Mouse (Mus musculus) midbrain, embryonic 16.5 days (tissue): ENCODE results near the gene Hnrnpll. TPM values are rescaled to one million over a fixed set of nuclear protein-coding genes. Genes with fewer than 3 reads are reported as not detected.
"Not testable (repeated sequence)": the region's sequence is repeated elsewhere in the genome, so short reads cannot be mapped to it uniquely, and the experiment has no call there.

Experiments used
- ATAC-seq: fragments of 200-750 bp; cut with Nextera tagmentation; 2 replicates; pipeline ENCODE4 v1.8.0; 2017; ENCODE audit warnings: moderate TSS enrichment
- H3K27ac ChIP-seq: fragments of 300-500 bp; sonication (generic); 2 replicates; pipeline ENCODE4 v1.5.1; 2014; ENCODE audit warnings: mild to moderate bottlenecking, low read length, mixed read lengths
- H3K27me3 ChIP-seq: fragments of 300-500 bp; sonication (generic); 2 replicates; pipeline ENCODE4 v1.6.1; 2014; ENCODE audit warnings: low read depth, low read length, mixed read lengths; ENCODE audit not compliant: control insufficient read depth, insufficient read depth
- H3K36me3 ChIP-seq: fragments of 300-500 bp; sonication (generic); 2 replicates; pipeline ENCODE4 v1.6.1; 2014; ENCODE audit warnings: mild to moderate bottlenecking, low read length, moderate library complexity, mixed read lengths; ENCODE audit not compliant: control insufficient read depth, insufficient read depth
- H3K4me1 ChIP-seq: fragments of 300-500 bp; sonication (generic); 2 replicates; pipeline ENCODE4 v1.6.1; 2014; ENCODE audit warnings: mild to moderate bottlenecking, low read length, mixed read lengths; ENCODE audit not compliant: control insufficient read depth, insufficient read depth
- H3K4me2 ChIP-seq: fragments of 300-500 bp; sonication (generic); 2 replicates; pipeline ENCODE4 v1.6.1; 2014; ENCODE audit warnings: mild to moderate bottlenecking, low read length, mixed read lengths
- H3K4me3 ChIP-seq: fragments of 300-500 bp; sonication (generic); 2 replicates; pipeline ENCODE4 v1.5.1; 2014; ENCODE audit warnings: low read depth, mild to moderate bottlenecking, low read length, moderate library complexity, mixed read lengths
- H3K9ac ChIP-seq: fragments of 300-500 bp; sonication (generic); 2 replicates; pipeline ENCODE4 v1.6.1; 2014; ENCODE audit warnings: low read depth, low read length, mixed read lengths
- H3K9me3 ChIP-seq: fragments of 300-500 bp; sonication (generic); replicated peaks from 2 replicates; pipeline ENCODE4 v1.6.1; 2014; ENCODE audit warnings: mild to moderate bottlenecking, low read length, mixed read lengths; ENCODE audit not compliant: control insufficient read depth, poor library complexity, severe bottlenecking
- WGBS: fragments of 180-500 bp; shearing (Covaris S2); extraction: QIAGEN DNeasy Blood & Tissue Kit; methylation state at CpG from one replicate; pipeline ENCODE4 v1.1.7; 2014; 5-methylcytosine and 5-hydroxymethylcytosine counted together
- polyA plus RNA-seq: library from polyadenylated mRNA; unstranded; fragments of >200 nt; fragmentation: Nextera tagmentation; extraction: Ambion mirVana; gene quantifications from 2 replicates; pipeline ENCODE4 v1.2.1, GENCODE M21; 2015

Hnrnpll gene
- polyA plus RNA-seq, 1 experiment from 2014 or later = 53.9 TPM

- Histone ChIP-seq H3K36me3 (no peaks in the 10 kb centered on the region), H3K4me3 (no peak overlapping the region), H3K4me2 (no peak overlapping the region), H3K27ac (no peak overlapping the region), H3K9me3 (no peaks in the 10 kb centered on the region), H3K27me3 (no peaks in the 10 kb centered on the region), H3K9ac (no peak overlapping the region), H3K4me1 (peaks cover 2% of the 10 kb centered on the region; the same call in 1 of the 2 replicates)
- ATAC-seq = no peak
- 51% methylated on average over 12 of the region's 12 CpGs for WGBS
Measured at GRCm38 (mm10) chr17:80017389-80017788, 44.7 kb downstream of the Hnrnpll start.

- not testable (repeated sequence) for H3K4me3 ChIP-seq, H3K9ac ChIP-seq, H3K27ac ChIP-seq, H3K4me1 ChIP-seq, ATAC-seq, H3K4me2 ChIP-seq, H3K9me3 ChIP-seq, H3K27me3 ChIP-seq, H3K36me3 ChIP-seq
- WGBS = 96% methylated on average over 4 of the region's 4 CpGs
Measured at GRCm38 (mm10) chr17:80016400-80016799, 45.7 kb downstream of the Hnrnpll start.

GRCm38 (mm10) chr17:80014361-80014809 lies 47.7 kb downstream of the Hnrnpll start:
- WGBS = 89% methylated on average over 8 of the region's 8 CpGs
- Histone ChIP-seq H3K27me3 (no peaks in the 10 kb centered on the region), H3K9ac (no peak overlapping the region), H3K36me3 (no peaks in the 10 kb centered on the region), H3K4me3 (no peak overlapping the region), H3K9me3 (no peaks in the 10 kb centered on the region), H3K4me1 (peaks cover 6% of the 10 kb centered on the region), H3K27ac (no peak overlapping the region), H3K4me2 (no peak overlapping the region)
- no peak for ATAC-seq

- peaks cover 12% of the 10 kb centered on the region for H3K4me1 ChIP-seq
- H3K27me3 ChIP-seq = no peaks in the 10 kb centered on the region
- ATAC-seq = no peak
- H3K4me2 ChIP-seq = no peak overlapping the region
- 37% methylated on average over 15 of the region's 15 CpGs for WGBS
- no peak overlapping the region for H3K27ac ChIP-seq
- H3K9me3 ChIP-seq = no peaks in the 10 kb centered on the region
- H3K4me3 ChIP-seq = no peak overlapping the region
- H3K36me3 ChIP-seq = no peaks in the 10 kb centered on the region
- no peak overlapping the region for H3K9ac ChIP-seq
Measured at GRCm38 (mm10) chr17:80009926-80010325, 52.2 kb downstream of the Hnrnpll start.

DNA sequence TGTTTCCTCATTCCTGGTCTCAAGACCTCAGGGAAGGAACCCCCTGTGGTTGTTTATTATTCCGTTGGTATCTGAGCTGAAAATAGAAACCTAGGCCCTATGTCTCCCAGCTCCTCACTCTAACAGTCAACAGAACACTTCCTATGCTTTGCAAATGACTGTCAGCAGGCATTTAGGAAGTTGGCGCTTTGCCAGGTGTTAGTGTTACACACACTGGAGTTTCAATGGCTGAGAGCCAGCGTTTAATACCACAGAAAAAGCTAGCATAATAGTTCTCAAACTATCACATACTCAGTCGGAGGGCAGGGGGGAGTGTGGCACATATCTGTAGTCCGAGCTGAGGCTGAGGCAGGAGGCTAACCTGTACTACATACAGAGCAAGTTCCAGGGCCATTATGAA lies 53.3 kb downstream of the Hnrnpll start:
- peak; percentile 64 for ATAC-seq
- no peak overlapping the region for H3K4me2 ChIP-seq
- no peak overlapping the region for H3K9ac ChIP-seq
- WGBS = 29% methylated on average over 5 of the region's 5 CpGs
- peak overlapping the region; percentile 43; the same call in 1 of the 2 replicates for H3K27ac ChIP-seq
- H3K9me3 ChIP-seq = no peaks in the 10 kb centered on the region
- no peaks in the 10 kb centered on the region for H3K27me3 ChIP-seq
- H3K4me3 ChIP-seq = no peak overlapping the region
- no peaks in the 10 kb centered on the region for H3K36me3 ChIP-seq
- peaks cover 12% of the 10 kb centered on the region for H3K4me1 ChIP-seq

GRCm38 (mm10) chr17:80004345-80005239 lies 57.5 kb downstream of the Hnrnpll start:
- ATAC-seq = peak; percentile 47; the same call in 1 of the 2 replicates
- Histone ChIP-seq H3K36me3 (no peaks in the 10 kb centered on the region), H3K4me2 (no peak overlapping the region), H3K9ac (no peak overlapping the region), H3K27ac (no peak overlapping the region), H3K27me3 (no peaks in the 10 kb centered on the region), H3K9me3 (no peaks in the 10 kb centered on the region), H3K4me3 (no peak overlapping the region), H3K4me1 (peaks cover 10% of the 10 kb centered on the region)
- WGBS = 52% methylated on average over 17 of the region's 17 CpGs

GRCm38 (mm10) chr17:80003851-80004250 lies 58.3 kb downstream of the Hnrnpll start:
- not testable (repeated sequence) for H3K4me3 ChIP-seq, H3K9ac ChIP-seq, H3K4me2 ChIP-seq, H3K9me3 ChIP-seq, ATAC-seq, H3K27me3 ChIP-seq, H3K4me1 ChIP-seq, H3K27ac ChIP-seq, H3K36me3 ChIP-seq
- 90% methylated on average over 3 of the region's 3 CpGs for WGBS

GRCm38 (mm10) chr17:80002385-80002852 lies 59.7 kb downstream of the Hnrnpll start:
- H3K27ac ChIP-seq = no peak overlapping the region

GRCm38 (mm10) chr17:79999631-80000030 lies 62.5 kb downstream of the Hnrnpll start:
- ATAC-seq = no peak
- Histone ChIP-seq H3K27ac (no peak overlapping the region), H3K4me3 (no peak overlapping the region), H3K36me3 (no peaks in the 10 kb centered on the region), H3K4me1 (no peaks in the 10 kb centered on the region), H3K9ac (no peak overlapping the region), H3K9me3 (no peaks in the 10 kb centered on the region), H3K4me2 (no peak overlapping the region), H3K27me3 (no peaks in the 10 kb centered on the region)
- 90% methylated on average over 14 of the region's 14 CpGs for WGBS

More at GRCm38 (mm10) chr17:80002385-80002852, 59.7 kb downstream of the Hnrnpll start:
- WGBS = 76% methylated on average over 3 of the region's 3 CpGs
- Histone ChIP-seq H3K27me3 (no peaks in the 10 kb centered on the region), H3K4me2 (no peak overlapping the region), H3K4me1 (no peaks in the 10 kb centered on the region), H3K4me3 (no peak overlapping the region), H3K36me3 (no peaks in the 10 kb centered on the region), H3K9ac (no peak overlapping the region), H3K9me3 (no peaks in the 10 kb centered on the region)
- no peak for ATAC-seq
